Mouse (Mus musculus) kidney, embryonic 14.5 days (tissue): ENCODE data around the gene Faim. TPM values are rescaled to one million over a fixed set of nuclear protein-coding genes. Genes with fewer than 3 reads are reported as not detected.

ENCODE experiments used
- ATAC-seq: fragments of 200-750 bp; cut with Nextera tagmentation; 2 replicates; pipeline ENCODE4 v1.8.0; 2017; ENCODE audit warnings: moderate number of reproducible peaks, mild to moderate bottlenecking, moderate TSS enrichment, moderate library complexity; ENCODE audit not compliant: low FRiP score, low TSS enrichment
- H3K27ac ChIP-seq: fragments of 300-500 bp; sonication (generic); 2 replicates; pipeline ENCODE4 v1.5.1; 2014; ENCODE audit warnings: low read depth, mild to moderate bottlenecking, low read length, moderate library complexity, mixed read lengths
- H3K27me3 ChIP-seq: fragments of 300-500 bp; sonication (generic); 2 replicates; pipeline ENCODE4 v1.6.1; 2014; ENCODE audit warnings: mild to moderate bottlenecking, low read length; ENCODE audit not compliant: control insufficient read depth, insufficient read depth
- H3K36me3 ChIP-seq: fragments of 300-500 bp; sonication (generic); 2 replicates; pipeline ENCODE4 v1.6.1; 2014; ENCODE audit warnings: low read length, mixed read lengths; ENCODE audit not compliant: control insufficient read depth, insufficient read depth
- H3K4me1 ChIP-seq: fragments of 300-500 bp; sonication (generic); 2 replicates; pipeline ENCODE4 v1.6.1; 2014; ENCODE audit warnings: low read length, mixed read lengths; ENCODE audit not compliant: control insufficient read depth, insufficient read depth
- H3K4me2 ChIP-seq: fragments of 300-500 bp; sonication (generic); replicated peaks from 2 replicates; pipeline ENCODE4 v1.6.1; 2014; ENCODE audit warnings: low read depth, mild to moderate bottlenecking, low read length
- H3K4me3 ChIP-seq: fragments of 300-500 bp; sonication (generic); 2 replicates; pipeline ENCODE4 v1.5.1; 2014; ENCODE audit warnings: mild to moderate bottlenecking, low read length
- H3K9ac ChIP-seq: fragments of 300-500 bp; sonication (generic); 2 replicates; pipeline ENCODE4 v1.6.1; 2014; ENCODE audit warnings: low read depth, mild to moderate bottlenecking, low read length, moderate library complexity
- H3K9me3 ChIP-seq: fragments of 300-500 bp; sonication (generic); 2 replicates; pipeline ENCODE4 v1.6.1; 2016; ENCODE audit warnings: low read length; ENCODE audit not compliant: control insufficient read depth
- WGBS: fragments of 180-500 bp; shearing (Covaris S2); extraction: QIAGEN DNeasy Blood & Tissue Kit; methylation state at CpG from one replicate; pipeline ENCODE4 v1.1.7; 2014; 5-methylcytosine and 5-hydroxymethylcytosine counted together
- polyA plus RNA-seq: library from polyadenylated mRNA; unstranded; fragments of >200 nt; fragmentation: Nextera tagmentation; extraction: Ambion mirVana; gene quantifications from 2 replicates; pipeline ENCODE4 v1.2.1, GENCODE M21; 2014

Faim gene
- polyA plus RNA-seq, 1 experiment from 2014 or later, result 52.0 TPM

DNA sequence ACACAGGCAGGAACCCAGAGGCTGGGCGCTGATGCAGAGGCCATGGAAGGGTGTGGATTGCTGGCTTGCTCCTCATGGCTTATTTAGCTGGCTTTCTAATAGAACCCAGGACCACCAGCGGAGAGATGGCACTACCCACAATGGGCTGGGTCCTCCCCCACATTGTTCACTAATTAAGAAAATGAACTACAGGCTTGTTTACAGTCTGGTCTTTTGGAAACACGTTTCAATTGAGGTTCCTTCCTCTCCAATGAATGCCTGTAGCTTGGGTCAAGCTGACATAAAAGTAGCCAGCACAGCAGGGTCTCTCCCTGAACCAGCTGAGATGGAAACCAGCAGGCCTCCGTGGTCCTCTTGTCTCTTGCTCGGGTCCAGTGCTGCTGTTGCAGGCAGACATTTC, 35.0 kb downstream of the Faim start:
- no peaks in the 10 kb centered on the region for H3K9me3 ChIP-seq
- WGBS, result 49% methylated on average over 5 of the region's 5 CpGs
- H3K4me1 ChIP-seq, result no peaks in the 10 kb centered on the region
- no peaks in the 10 kb centered on the region for H3K36me3 ChIP-seq
- no peaks in the 10 kb centered on the region for H3K27me3 ChIP-seq
- H3K4me3 ChIP-seq, result no peak overlapping the region
- no peak overlapping the region for H3K4me2 ChIP-seq
- no peak overlapping the region for H3K9ac ChIP-seq
- H3K27ac ChIP-seq, result no peak overlapping the region
- ATAC-seq, result no peak

DNA sequence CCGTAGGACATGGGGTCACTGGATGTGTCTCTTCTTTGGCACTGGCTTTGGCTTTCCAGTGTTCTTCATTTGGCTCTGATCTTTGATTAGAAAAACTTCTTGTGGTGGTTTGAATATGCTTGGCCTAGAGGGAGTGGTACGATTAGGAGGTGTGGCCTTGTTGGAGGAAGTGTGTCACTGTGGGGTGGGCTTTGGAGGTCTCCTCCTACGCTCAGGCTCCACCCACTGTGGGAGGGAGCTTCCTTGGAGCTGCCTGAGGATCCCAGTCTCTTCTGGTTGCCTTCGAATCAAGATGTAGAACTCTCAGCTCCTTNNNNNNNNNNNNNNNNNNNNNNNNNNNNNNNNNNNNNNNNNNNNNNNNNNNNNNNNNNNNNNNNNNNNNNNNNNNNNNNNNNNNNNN, 35.6 kb downstream of the Faim start:
- Histone ChIP-seq H3K9ac (no peak overlapping the region), H3K4me1 (no peaks in the 10 kb centered on the region), H3K27ac (no peak overlapping the region), H3K27me3 (no peaks in the 10 kb centered on the region), H3K4me3 (no peak overlapping the region), H3K36me3 (no peaks in the 10 kb centered on the region), H3K9me3 (no peaks in the 10 kb centered on the region), H3K4me2 (no peak overlapping the region)
- WGBS, result 87% methylated on average over 4 of the region's 4 CpGs
- no peak for ATAC-seq

DNA sequence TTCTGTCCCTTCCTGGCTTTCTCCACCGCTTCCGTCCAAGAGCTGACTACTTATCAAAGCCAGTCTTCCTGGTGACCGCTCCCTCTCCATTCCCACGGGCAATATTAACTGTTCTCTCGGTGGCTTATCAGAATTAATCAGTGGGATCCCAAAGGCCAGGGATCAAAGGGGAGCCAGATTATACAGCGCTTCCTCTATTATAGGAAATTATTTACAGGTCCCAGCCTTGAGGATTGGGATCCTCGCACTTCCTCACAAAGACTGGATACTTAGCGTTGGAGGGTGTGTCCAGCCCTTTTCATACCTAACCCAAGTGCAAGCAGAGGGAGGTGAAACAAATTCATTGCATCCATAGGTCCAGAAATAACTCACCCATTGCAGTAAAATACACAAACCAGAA, 45.9 kb downstream of the Faim start:
- Histone ChIP-seq H3K4me3 (no peak overlapping the region), H3K9ac (no peak overlapping the region), H3K9me3 (no peaks in the 10 kb centered on the region), H3K27me3 (no peaks in the 10 kb centered on the region), H3K36me3 (no peaks in the 10 kb centered on the region), H3K27ac (no peak overlapping the region), H3K4me2 (no peak overlapping the region), H3K4me1 (no peaks in the 10 kb centered on the region)
- WGBS, result 69% methylated on average over 8 of the region's 8 CpGs
- no peak for ATAC-seq

DNA sequence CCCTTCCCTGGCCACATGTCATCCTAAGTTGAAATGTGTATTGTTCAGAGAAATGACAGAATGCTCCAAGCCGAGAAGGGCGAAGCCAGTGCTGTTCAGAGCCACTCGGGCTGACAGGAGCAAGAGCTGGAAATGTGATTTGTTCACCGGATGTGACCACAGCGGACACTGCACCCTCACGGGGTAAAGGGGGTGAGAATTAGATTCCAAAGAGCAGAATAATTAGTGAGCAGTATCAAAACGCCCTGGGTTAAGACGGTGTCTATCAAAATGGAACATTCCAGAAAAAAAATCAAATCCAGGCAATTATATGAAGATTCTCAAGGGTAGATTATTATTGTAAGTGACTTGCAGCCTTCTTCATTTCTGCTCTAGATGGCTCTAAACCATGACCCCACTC, 47.9 kb downstream of the Faim start:
- no peak overlapping the region for H3K4me3 ChIP-seq
- WGBS, result 84% methylated on average over 8 of the region's 8 CpGs
- ATAC-seq, result no peak
- no peak overlapping the region for H3K4me2 ChIP-seq
- H3K9me3 ChIP-seq, result no peaks in the 10 kb centered on the region
- no peaks in the 10 kb centered on the region for H3K4me1 ChIP-seq
- no peak overlapping the region for H3K9ac ChIP-seq
- no peaks in the 10 kb centered on the region for H3K36me3 ChIP-seq
- no peak overlapping the region for H3K27ac ChIP-seq
- H3K27me3 ChIP-seq, result no peaks in the 10 kb centered on the region

DNA sequence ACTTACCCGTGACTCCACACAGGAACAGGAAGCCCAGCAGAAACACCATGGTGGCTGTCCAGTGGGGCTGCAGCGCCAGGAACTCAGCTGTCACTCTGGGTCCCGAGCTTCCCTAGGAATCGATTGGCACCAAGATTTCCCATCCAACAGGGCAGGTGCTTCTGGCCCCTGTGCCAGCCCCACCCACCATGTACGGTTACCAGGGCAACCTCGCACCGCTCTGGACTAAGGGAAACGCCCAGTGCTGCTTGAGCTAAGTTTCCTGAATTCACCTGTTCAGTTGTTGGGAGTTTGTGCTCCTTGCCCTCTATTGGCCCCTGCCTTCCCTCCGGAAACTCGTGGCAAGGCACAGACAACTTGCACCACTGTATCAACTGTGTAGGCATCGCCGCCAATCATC, 49.4 kb downstream of the Faim start, which contains the start of gene Gm1123:
Gm1123 (minus strand) TSS at position 141 of the 400 bp plus-strand sequence.
- 84% methylated on average over 12 of the region's 12 CpGs for WGBS
- no peak for ATAC-seq
- no peak within 1 kb of the TSS for H3K27ac ChIP-seq

DNA sequence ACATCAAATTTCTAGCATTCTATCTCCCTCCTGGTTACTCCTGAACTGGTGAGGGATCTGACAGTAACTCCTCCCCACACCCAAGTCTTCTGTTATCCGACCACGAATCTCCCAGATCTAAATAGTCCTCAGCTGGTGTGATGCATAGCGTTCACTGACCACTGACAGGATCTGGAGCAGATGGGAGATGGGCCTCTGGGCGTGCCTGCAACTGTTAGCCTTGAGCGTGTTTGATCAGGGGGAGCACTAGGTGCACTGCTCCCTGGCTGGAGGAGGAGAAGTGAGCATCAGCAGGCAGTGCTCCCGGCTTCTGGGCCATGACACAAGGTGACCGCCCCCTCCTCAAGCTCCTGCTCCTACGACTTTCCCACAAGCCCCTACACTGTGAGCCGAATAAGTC, 55.8 kb downstream of the Faim start:
- no peaks in the 10 kb centered on the region for H3K4me1 ChIP-seq
- no peak overlapping the region for H3K27ac ChIP-seq
- no peaks in the 10 kb centered on the region for H3K36me3 ChIP-seq
- H3K4me2 ChIP-seq, result no peak overlapping the region
- no peak overlapping the region for H3K4me3 ChIP-seq
- 72% methylated on average over 9 of the region's 9 CpGs for WGBS
- no peaks in the 10 kb centered on the region for H3K27me3 ChIP-seq
- no peaks in the 10 kb centered on the region for H3K9me3 ChIP-seq
- ATAC-seq, result no peak
- no peak overlapping the region for H3K9ac ChIP-seq

More for the DNA sequence above, 49.4 kb downstream of the Faim start, which contains the start of gene Gm1123:
- H3K9me3 ChIP-seq, result no peaks in the 10 kb centered on the region
- H3K36me3 ChIP-seq, result no peaks in the 10 kb centered on the region
- no peak within 1 kb of the TSS for H3K9ac ChIP-seq
- H3K27me3 ChIP-seq, result no peaks in the 10 kb centered on the region
- no peaks in the 10 kb centered on the region for H3K4me1 ChIP-seq
- no peak within 1 kb of the TSS for H3K4me3 ChIP-seq
- no peak within 1 kb of the TSS for H3K4me2 ChIP-seq

DNA sequence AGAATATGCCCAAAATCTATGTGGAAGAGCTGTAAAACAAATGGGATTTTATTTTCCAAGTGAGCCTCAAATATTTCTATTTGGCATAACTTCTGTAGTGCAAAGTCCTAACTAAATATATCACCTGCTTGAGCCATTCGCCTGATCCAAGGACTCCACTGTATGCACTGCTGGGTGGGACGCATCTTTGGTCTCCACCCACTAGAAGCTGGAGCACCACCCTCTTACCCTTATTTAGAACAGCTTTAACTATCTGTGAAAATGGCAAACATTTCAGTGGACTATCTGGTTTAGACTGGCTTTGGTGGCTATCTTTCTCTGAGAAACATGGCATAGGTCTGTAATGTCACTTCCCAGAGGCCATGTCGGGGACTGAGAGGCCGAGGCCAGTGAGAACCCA, 56.5 kb downstream of the Faim start:
- no peak for ATAC-seq
- WGBS, result 91% methylated on average over 4 of the region's 4 CpGs
- no peak overlapping the region for H3K27ac ChIP-seq
- no peak overlapping the region for H3K4me2 ChIP-seq
- H3K4me1 ChIP-seq, result no peaks in the 10 kb centered on the region
- H3K9me3 ChIP-seq, result no peaks in the 10 kb centered on the region
- H3K9ac ChIP-seq, result no peak overlapping the region
- H3K36me3 ChIP-seq, result no peaks in the 10 kb centered on the region
- no peak overlapping the region for H3K4me3 ChIP-seq
- H3K27me3 ChIP-seq, result no peaks in the 10 kb centered on the region

DNA sequence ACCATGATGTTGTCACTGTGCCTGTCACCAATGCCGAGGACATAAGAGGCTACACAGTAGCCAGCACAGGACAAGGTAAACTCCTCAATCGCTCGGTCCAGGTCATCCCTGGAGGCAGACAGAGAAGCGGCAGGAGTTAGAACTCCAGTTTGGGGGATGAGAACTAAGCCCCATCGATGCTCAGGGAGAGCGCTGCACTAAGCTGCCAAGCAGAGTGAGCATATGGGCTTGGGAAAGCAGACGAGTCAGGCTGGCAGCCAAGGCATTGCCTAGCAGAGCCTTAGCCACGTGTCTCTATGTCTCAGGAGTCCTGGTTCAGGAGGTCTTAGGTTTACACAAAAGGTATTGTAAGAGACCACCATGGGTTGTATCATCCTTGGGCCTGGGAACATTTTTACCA, 58.6 kb downstream of the Faim start:
- H3K4me1 ChIP-seq, result no peaks in the 10 kb centered on the region
- H3K36me3 ChIP-seq, result no peaks in the 10 kb centered on the region
- H3K4me3 ChIP-seq, result no peak overlapping the region
- H3K9me3 ChIP-seq, result no peaks in the 10 kb centered on the region
- ATAC-seq, result no peak
- no peak overlapping the region for H3K27ac ChIP-seq
- 92% methylated on average over 8 of the region's 8 CpGs for WGBS
- no peak overlapping the region for H3K9ac ChIP-seq
- no peak overlapping the region for H3K4me2 ChIP-seq
- H3K27me3 ChIP-seq, result no peaks in the 10 kb centered on the region

DNA sequence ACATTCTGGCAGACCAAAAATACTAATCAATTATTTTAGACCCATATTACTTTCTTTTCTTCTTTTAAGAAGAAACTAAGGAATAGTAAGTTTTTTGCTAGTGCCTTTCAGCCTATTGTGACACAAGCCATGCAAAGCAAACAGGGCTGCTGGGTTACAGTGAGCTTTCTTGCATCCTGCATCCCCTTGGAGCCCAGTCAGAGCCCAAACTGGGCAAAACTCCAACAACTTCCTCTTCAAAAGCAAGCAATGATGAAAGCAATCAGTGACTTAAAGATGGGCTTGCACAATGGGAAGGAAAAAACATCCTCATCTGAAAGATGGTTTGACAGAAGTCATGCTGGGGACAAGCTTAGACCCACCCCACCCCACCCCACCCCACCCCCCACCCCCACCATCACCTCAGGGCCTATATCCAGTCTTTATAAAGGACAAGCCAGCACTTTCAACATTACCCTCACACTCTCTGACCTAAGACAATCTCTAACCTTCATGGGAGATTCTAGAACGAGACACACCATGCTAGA, 62.6 kb downstream of the Faim start:
- Histone ChIP-seq H3K4me3 (no peak overlapping the region), H3K9me3 (no peaks in the 10 kb centered on the region), H3K27me3 (no peaks in the 10 kb centered on the region), H3K9ac (no peak overlapping the region), H3K4me1 (no peaks in the 10 kb centered on the region), H3K36me3 (no peaks in the 10 kb centered on the region), H3K4me2 (no peak overlapping the region), H3K27ac (no peak overlapping the region)
- WGBS, result 75% methylated on average over 1 of the region's 1 CpGs
- no peak for ATAC-seq
